Mouse (Mus musculus) MEL-GATA-1-ER (cell line): ENCODE measurements around the gene Astn2.

Source experiments
- DNase-seq: peaks from one replicate; pipeline ENCODE4 v3.0.0-alpha.2; 2012; ENCODE audit warnings: low read depth; ENCODE audit errors: extremely low read depth

The Astn2 gene

DNA sequence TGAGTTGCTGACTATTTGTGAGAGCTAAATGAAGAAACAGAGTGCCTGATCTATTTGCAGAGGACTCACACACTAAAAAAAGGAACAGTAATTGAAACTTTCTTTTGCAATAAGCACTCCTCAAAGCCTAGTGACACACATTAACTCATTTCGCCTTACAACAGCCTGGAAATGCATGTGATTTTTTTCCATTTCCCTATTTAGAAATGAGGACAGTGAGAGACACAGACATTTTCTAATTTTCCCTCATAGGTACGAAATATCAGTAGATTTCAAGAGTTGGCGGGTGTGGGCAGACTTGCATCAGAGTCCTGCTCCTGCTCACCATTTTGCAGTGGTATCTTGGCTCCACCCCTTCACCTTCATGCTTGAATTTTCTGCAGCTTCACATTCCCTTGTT is 233.6 kb downstream of the Astn2 start:
- DNase-seq: no peak

DNA sequence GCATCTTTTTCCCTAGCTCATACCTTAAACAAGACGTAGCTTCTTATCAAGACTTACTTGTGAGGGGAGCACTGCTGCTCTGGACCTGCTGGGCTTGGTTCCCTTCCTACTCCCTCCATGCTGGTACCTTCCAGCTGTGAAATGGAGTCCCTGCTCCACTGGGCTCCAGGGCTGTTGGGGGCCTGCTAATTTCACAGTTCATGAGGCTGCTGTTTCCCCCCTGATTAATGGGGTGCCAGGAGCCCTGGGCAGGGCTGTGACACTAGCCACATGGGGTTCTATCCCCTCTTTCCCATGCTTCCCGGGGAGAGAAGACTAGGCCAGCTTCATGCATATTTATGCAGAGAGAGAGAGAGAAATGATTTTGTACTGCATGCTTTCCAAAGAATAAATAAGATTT is 234.9 kb downstream of the Astn2 start:
- DNase-seq: no peak

DNA sequence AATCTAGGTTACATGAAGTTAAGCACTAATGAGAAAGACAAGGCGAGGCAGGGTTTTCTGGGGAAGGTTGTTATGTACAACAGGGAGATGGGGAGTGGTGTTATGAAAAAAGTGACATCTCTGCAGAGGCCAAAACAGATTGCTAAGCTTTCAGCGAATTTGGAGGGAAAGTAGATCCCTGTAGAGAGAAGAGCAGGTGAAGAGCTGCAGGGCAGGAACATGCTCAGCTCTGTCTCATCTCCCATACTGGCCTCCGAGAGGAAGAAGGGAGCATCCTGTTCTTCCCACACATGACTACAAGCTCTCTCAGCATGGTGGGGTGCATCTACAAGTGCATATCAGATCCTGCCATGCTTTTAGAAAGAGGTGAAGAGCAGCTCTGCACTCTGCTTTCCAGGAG is 245.7 kb downstream of the Astn2 start:
- no peak for DNase-seq

DNA sequence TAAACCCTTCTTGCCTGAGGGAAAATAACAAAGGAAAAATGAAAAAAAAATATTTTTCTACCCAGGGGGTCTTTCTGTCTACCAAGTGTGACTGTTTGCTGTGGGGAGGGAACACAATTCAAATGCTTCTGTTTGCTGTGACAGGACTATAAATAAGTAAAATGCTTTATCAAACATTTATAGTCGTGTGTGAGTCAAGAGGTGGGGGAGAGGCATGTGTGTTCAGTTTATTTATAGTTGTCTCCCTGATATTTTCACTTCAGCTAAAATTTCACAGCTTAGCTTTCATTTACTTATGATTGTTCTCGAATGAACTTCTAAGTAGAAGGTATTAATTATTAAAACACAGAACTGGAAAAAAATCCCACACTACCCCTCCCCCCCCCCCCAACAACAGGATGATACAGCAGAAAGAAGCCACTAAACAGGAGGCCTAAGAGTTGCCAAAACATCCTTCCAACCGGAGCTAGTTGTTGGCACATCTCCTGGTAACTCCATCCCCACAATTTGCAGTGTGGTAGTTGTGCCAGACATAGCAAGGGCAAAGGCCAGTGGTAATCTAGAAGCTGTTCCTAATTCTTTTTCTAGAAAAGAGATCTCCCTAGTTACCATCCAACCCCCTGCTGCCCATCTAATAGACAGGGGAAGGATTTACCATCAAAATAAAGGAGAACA is 246.8 kb downstream of the Astn2 start:
- DNase-seq: no peak

DNA sequence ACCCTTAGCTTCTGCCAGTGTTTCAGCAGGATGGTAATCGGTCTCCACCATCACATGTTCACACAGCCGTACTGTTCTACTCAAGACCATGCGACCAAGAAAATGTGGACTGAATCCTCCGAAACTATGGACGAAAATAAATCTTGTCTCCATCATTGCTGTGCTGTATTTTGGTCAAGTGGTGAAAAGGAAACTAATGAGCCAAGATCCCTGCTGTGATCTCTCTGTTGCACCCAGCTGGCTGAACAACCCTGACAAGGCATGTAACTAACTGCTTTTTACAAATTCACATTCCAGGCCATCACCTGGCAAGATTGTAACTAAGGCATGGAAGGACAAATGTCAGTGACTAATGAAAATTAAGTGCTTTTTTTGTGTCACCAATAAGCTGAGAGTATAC is 257.9 kb downstream of the Astn2 start:
- DNase-seq: no peak

DNA sequence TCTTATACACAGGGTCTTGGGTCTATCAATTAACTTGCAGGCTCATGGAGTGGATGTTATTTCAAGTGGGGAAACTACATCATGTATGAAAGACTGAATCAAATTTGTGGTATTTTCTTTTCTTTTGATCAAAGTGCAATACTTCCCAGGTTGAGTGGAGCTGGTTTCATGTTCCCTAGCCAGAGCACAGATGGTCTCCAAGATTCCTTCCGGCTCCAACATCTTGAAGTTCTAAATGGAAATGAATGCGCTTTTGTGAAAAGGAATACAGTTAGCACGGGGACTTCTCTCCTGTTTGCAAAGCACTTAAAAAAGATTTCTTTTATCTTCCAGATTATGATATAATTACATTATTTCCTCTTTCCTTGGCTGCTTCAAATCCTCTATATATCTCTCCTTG is 278.2 kb downstream of the Astn2 start:
- DNase-seq: no peak

DNA sequence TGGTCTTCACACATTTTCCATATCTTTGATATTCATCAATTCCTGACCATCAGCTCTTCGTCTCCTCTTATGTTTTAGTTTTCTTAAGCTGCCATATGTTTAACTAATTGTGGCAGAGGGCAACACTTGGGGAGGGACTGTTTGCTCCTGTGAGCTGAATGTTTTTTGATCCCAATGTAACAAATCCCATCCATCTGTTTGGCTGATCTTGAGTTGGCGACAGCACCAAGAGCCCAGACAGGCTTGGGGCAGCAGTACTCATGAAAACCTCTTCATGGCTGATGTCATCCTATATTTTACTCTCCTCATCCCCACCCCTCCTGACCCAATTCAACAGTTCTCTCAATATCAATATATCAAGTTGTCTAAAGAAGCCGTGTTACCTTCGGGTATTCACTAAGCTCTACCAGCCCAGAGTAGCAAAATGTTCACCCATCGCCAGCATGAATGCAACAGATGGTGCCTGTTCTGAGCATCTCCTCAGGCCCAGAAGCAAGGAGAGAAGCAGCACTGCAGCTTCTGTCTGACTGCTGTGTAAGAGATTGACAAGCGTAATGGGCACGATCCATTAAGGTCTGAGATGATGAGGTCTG is 281.5 kb downstream of the Astn2 start:
- DNase-seq: no peak

DNA sequence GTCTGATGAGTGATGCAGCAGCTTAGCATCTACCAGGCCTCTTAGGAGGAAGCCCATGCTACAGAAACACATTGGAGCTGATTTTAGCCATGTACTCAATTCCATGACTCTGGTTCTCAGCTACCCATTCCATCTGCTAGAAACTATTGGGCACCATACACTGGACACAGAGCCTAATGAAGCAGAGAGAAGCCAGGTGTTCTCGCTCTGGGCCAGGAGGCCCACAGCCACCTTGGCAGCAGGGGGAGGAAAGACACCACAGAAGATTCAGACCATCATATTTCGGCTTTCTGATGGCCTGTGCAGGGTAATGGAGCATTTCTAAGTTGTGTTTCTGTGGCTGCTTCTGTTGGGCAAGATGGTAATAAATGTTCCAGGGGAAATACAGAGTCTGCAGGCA is 290.2 kb downstream of the Astn2 start:
- no peak for DNase-seq

DNA sequence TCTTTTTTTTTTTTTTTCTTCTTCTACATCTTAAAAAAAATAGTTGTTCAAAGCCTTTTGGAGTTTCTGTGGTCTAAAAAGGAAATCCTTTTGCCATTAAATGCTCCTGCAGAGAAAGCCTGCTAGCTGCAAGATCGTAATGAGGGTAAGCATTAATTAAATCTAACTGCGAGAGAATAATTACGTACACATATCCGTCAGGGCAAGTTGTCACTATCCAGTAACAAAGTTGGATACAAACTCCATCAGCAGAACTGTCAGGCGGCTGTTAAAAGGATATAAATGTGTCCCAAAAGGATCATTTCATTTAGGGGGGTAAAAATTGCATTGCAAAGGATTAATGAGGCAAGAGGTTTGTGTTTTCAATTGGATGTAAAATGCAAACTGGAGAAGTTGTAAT is 302.4 kb downstream of the Astn2 start:
- no peak for DNase-seq

DNA sequence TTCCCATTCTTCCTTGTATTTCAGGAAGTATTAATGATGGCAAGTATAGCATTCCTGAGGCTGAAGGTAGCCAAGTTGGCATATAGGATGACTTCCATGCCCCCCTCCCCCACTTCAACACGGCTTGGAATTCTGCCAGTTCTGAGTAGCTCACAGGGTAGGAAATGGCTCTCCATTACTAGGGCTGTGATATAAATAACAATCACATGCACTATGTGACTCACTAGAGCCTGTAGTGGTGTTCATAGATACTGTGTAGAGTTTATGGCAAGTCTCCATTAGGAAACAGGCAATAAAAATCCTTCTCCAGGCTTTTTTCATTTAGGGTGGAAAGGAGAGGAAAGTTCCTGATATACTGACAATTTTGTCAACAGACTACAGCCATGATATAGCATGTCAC is 306.8 kb downstream of the Astn2 start:
- DNase-seq: no peak

DNA sequence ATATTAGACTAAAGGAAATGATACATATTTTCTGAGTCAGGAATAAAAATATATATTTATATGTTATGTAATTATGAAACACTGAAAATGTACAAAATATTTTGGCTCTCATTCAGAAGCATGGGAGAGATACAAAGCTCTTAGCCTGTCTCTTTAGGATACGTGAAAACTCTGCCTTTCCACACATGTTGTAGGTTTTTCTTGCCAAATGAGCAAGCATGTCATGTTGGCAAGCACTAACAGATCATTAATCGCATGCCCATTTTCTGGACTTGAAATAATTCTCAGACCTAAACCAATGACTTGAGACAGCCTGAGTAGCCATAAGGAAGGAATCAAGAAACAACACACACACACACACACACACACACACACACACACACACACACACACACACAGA is 308.3 kb downstream of the Astn2 start:
- DNase-seq: no peak

DNA sequence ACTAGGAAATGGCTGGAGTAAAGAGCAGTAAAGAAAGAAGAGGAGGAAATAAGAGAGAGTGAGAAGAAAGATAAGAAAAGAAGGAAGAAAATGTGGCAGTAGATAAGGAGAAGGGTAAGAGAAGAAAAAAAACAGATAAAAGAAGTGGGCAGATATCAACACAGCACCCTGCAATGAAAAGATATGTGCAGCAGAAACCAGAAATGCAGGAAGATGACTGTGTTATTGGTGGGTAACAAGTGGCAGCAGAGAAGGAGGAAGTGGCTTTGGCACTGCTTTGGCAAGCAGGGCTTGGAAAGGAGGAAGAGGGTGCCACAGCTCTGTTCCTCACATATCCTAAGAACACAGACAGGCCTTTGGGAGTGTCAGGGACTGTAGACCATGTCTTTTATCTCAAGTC is 347.2 kb downstream of the Astn2 start:
- DNase-seq: no peak

DNA sequence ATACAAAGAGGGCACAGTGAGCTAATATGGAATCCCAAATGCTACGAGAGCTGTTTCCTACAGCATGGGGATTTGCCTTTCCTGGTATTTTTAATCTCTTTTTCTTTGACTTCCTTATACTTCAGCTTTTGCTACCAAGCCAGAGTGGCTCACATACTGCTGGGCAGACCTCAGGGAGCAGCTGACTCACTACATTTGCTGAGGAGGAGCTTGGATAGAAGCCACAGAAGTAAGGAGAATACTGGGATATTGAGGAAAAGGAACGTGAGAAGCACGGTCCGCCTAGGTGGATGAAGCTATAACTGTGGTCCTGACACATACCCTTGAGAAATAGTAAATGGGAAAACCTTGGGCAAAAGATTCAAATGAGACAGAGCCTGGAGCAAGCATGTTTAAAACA is 348.7 kb downstream of the Astn2 start:
- no peak for DNase-seq

DNA sequence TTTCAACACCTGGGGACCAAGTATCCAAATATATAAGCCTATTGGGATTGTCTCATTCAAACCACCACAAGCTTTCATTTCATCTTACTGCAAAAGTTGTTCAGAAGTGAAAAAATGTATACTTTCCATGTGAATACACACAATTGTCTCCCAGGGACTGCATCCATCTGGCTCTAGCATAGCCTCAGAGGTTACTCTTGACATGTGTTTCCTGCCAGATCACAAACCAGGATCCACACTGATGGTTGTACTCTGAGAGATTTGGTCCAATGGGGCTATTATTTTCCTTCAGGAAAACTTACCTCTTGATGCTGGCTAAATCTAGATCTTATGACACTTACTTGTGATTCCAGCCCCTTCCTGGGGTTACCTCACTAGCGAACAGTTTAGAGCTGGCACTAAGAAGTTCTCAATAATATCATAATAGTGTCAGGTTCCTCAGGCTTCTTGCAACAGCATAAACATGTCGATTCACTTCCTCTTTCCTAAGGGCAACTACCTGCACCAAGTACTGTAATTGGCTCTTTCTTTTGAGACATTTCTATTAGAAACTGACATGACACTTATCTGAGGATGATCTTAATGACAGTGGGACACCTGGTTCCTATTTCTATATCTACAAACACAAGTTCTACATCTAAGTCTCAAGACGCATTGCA is 361.3 kb downstream of the Astn2 start:
- no peak for DNase-seq

DNA sequence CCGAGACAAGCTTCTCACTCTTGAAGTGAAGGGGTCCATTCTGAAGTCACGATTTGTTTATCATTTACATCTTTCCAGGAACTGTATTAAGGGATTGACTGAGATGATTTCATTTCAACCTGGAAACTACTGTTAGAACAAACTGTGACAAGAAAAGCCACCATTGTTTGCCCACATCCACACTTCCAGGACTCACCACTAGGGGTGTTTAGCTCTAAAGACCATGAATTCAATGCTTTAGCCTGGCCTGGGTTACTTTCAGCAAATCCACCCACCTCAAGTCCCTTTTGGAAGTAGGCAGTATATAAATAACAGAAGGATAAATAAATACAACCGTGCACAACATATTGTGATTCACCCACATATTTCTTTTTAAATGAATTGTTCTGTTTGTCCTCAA is 370.6 kb downstream of the Astn2 start:
- DNase-seq: no peak

DNA sequence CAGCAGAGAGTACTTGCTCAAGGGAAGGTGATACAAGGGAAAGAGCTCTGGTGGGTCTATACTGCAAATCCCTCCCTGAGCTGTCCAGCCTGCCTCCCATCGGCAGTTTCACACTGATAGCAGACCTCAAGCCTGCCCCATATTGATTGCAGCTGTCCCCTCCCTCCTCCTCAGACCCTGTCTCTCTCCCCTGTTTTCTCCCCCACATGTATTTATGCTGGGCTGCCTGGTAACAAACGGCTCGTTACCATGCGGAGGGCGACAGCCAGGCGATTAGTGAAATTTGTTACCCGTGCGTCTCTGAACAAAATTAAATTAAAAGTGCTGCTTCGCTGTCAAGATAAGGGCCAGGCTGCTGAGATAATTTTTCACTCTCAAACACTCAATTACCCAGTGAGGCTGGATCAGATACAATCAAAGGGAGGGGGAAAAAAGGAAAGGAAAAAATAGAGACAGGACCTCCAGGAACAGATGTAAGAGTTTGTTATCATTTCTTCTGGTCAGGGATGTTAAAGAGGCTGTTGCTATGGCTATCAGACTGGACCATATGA is 373.0 kb downstream of the Astn2 start:
- DNase-seq: no peak

DNA sequence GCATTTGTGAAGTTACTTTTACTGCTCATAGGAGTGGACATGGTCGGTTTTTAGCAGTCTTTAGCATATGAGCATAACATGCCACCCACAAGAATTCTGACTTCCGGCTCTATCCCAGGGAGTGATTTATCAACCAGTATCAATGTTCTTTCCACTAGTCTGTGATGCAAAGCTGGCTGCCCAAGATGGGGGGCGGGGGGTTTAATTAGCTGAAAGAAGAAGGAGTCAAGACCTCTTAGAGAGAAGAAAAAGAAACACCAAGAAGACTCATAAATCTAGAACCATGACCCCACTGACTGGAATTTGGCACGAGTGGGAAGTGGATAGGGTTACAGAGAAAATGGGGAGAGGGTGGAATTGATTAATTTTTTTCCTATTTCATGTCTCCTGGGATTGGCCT is 374.5 kb downstream of the Astn2 start:
- no peak for DNase-seq

DNA sequence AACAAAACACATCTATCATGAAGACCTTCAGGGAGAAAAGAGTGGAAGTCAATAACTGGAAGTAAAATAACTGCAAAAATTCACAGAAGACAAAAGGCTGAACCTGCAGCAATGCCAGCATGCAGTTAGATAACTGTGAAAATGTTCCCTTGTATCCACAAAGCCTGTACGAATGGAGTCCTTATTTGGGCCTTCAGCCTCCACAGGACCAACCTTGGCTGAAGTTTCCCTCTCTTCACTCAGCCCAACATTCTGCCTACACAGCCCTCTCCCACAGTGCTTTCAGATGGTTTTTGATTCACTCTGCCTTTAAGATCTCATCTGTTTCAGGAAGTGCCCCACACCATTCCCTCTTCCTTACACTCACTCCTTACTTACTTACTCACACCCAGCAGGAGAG is 376.5 kb downstream of the Astn2 start:
- DNase-seq: no peak

DNA sequence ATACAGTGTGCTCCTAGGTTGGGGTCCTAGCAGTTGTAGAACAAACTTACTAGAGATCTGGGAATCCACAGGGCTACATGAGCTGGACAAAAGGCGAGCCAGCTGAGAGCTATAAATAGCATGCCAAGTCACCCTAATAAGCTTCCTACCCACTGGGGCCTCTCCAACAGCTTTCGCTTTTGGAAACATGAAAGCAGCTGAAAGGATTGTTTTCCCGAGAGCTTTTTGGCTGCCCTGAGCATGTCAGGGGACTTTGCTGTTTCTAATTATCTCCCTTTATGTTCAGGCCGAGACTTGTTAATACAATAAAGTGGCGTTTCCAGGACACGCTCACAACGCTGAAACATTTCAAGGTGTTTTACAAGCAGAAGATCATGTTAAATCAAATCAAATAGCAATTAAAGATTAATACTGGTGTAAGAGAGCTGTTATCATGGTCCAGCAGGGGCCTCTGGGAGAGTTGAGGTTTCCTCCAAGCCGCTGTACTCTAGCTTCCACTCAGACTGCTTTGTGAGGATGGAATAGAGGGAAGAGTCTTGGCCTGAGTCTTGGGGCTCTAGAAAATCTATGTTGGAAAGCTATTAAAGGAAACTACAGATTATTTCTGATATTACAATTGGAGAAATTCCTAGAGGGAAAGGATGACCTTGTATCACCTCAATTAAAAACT is 378.9 kb downstream of the Astn2 start:
- DNase-seq: no peak

DNA sequence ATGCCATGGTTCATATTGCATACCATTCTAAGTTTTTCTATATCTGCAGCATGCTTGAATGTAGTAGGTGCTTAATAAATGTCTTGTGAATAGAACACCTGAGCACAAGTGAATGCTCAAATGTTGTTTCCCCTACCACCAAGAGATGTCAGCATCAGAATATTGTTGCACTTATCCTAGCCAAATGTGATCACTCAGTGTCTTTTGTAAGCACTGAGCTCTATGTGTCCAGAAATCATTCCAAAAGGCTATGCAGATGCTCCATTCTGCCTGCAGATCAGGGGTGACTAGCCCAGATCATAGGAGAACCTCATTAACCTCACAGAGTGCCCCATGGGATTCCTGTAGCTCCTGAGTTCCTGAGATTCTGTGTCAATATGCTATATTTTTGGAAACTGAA is 401.5 kb downstream of the Astn2 start:
- no peak for DNase-seq

DNA sequence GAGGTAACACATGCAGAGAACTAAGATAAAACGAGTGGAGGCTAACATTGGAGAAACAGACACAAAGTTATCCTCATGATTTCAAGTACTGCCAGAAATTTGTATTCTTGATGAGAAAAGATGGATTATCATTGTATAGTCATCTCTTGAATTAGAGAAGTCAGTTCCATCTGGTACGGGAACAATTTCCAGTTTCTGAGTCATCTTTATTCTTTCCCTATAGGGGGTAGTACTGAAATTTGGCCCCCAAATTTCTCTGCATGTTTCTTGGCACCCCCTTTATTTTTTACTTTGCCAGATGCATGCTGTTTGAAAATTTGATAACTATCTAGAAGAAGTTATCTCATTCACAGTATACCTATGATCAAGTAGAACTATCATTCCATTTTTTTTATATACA is 420.8 kb downstream of the Astn2 start:
- no peak for DNase-seq

DNA sequence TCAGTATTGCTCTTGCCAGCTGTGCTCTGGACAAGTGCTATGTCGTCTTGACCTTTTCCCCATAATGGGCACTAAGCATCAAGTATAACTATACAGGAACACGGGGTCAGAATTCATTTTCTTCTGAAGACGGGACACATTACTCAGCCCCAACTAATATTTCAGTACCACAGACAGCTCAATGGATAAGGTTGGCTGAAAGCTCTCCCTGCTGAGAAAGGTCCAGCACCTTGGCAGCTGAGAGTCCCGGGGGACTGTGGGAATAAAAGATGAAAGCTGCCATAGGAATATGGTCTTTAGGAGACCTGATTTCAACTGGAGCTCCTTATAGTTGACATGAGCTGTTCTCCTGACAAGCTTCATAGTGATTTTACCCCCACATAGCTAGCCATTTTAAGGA is 421.5 kb downstream of the Astn2 start:
- DNase-seq: no peak
